Mouse (Mus musculus): ENCODE data around the gene Rln3.

Gene Rln3

DNA sequence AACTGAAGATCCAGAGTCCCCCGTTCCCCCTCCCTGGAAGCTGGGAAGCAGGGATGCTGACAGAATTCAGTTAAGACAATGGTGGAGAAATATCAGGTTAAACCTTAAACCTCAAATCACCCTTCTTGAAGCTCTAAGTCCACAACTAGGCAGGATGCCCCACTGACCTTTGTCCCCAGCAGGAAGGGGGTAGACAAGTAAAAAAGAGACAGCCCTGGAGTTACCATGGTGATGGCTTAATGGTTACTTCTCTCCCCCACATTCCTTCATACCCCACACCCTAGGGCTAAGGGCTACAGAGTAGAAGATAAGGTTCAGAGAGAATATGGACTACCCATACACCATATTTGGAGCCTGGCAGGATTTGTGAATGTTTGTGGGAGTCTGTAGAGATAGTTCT lies 21.2 kb downstream of the Rln3 start:
- Histone ChIP-seq H3K9me3 (ENCODE audit: low read length) (no peaks in the 10 kb centered on the region), H3K27me3 (ENCODE audit: insufficient read depth, low read length) (peaks cover 8% of the 10 kb centered on the region; the same call in 1 of the 2 replicates), H3K4me3 (replicated peaks; ENCODE audit: low read length) (no peak overlapping the region), H3K36me3 (ENCODE audit: insufficient read depth, low read length) (peaks cover 9% of the 10 kb centered on the region), H3K4me1 (replicated peaks; ENCODE audit: low read depth, low read length) (peaks cover 89% of the 10 kb centered on the region)
- TF ChIP-seq CTCF (conservative IDR thresholded peaks at IDR 0.05; ENCODE audit: low read length): no peak
- TF ChIP-seq NANOG (IDR thresholded peaks at IDR 0.05; ENCODE audit: borderline replicate concordance, low read length): no peak
- TF ChIP-seq POU5F1 (IDR thresholded peaks at IDR 0.05; ENCODE audit: borderline replicate concordance, low read length): no peak

DNA sequence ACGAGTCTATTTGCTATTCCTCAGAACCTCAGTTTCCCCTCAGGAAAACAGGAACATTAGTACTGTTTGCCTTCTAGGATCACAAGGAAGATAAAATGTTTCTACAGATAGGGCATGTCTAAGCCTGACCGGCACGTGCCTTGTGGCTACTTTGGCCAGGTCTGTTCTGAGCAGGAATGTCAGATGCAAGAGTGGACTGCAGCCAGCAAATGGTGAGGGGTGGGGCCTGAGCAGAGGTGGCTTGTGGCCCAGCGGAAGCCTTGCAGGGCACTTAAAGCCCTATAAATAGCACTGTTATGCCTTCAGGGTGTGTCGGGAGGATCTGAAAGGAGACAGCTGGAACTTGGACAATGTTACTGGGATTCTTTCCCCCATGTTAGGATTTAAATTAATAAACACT lies 21.7 kb downstream of the Rln3 start:
- Histone ChIP-seq H3K4me3 (replicated peaks; ENCODE audit: low read length) (no peak overlapping the region), H3K36me3 (ENCODE audit: insufficient read depth, low read length) (peaks cover 4% of the 10 kb centered on the region), H3K9me3 (ENCODE audit: low read length) (no peaks in the 10 kb centered on the region), H3K4me1 (replicated peaks; ENCODE audit: low read depth, low read length) (peaks cover 83% of the 10 kb centered on the region), H3K27me3 (ENCODE audit: insufficient read depth, low read length) (peaks cover 13% of the 10 kb centered on the region)
- TF ChIP-seq CTCF (conservative IDR thresholded peaks at IDR 0.05; ENCODE audit: low read length): no peak
- TF ChIP-seq POU5F1 (IDR thresholded peaks at IDR 0.05; ENCODE audit: borderline replicate concordance, low read length): no peak

DNA sequence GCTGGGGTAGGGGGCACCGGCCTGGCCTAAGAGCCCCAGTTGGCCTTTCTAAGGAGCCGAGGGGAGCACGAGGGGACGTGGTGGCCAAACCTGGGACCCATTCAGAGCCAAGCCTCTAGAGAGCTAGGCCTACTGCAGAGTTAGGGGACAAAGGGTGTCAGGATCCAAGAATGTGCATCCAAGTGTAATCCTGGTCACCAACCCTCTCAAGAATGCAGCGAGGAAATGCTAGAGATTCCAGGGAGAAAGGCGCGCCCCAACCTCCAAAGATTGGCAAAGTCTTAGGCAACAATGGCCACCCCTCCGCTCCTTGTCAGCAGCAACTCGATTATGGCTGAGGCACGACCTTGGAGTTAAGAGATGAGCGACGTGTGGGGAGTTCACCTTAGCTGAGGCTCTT lies 23.2 kb downstream of the Rln3 start:
- TF ChIP-seq CTCF (conservative IDR thresholded peaks at IDR 0.05; ENCODE audit: low read length) (no peak), NANOG (IDR thresholded peaks at IDR 0.05; ENCODE audit: borderline replicate concordance, low read length) (no peak), POU5F1 (IDR thresholded peaks at IDR 0.05; ENCODE audit: borderline replicate concordance, low read length) (no peak)
- H3K36me3 ChIP-seq (ENCODE audit: insufficient read depth, low read length): no peaks in the 10 kb centered on the region
- peaks cover 68% of the 10 kb centered on the region for H3K4me1 ChIP-seq (replicated peaks; ENCODE audit: low read depth, low read length)
- H3K4me3 ChIP-seq (replicated peaks; ENCODE audit: low read length): peak overlapping the region; percentile 63; the same call in 1 of the 2 replicates
- no peaks in the 10 kb centered on the region for H3K9me3 ChIP-seq (ENCODE audit: low read length)
- peaks cover 21% of the 10 kb centered on the region for H3K27me3 ChIP-seq (ENCODE audit: insufficient read depth, low read length)

DNA sequence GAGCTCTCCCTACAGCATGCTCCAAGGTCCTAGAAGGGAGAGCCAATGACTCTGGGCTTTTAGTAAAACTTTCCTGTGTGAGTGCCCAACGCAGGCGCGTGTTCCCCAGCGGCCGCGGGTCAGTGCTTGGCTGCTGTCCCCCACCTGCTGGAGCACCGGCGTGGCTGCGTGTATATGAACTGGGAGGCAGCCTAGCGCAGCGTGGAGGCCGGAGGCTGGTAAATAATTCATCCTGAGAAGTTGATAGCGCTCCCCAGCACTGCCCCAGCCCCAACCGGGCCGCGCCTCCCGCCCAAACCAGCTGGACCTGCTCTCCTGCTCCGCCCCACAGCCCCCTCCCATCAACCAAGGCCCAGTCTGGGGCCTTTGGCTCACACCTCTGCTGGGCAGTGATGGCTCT lies 23.7 kb downstream of the Rln3 start, which contains the start of gene Palm3:
TSS of gene Palm3 (plus strand) at position 376 of the 400 bp plus-strand sequence.
- Histone ChIP-seq H3K27me3 (ENCODE audit: insufficient read depth, low read length) (peaks cover 21% of the 10 kb centered on the region), H3K4me1 (replicated peaks; ENCODE audit: low read depth, low read length) (peaks cover 63% of the 10 kb centered on the region), H3K36me3 (ENCODE audit: insufficient read depth, low read length) (no peaks in the 10 kb centered on the region), H3K4me3 (replicated peaks; ENCODE audit: low read length) (peak within 1 kb of the TSS; percentile 63), H3K9me3 (ENCODE audit: low read length) (peaks cover under 1% of the 10 kb centered on the region; the same call in 1 of the 2 replicates)
- TF ChIP-seq CTCF (conservative IDR thresholded peaks at IDR 0.05; ENCODE audit: low read length): no peak
- TF ChIP-seq NANOG (IDR thresholded peaks at IDR 0.05; ENCODE audit: borderline replicate concordance, low read length): no peak
- no peak for TF ChIP-seq POU5F1 (IDR thresholded peaks at IDR 0.05; ENCODE audit: borderline replicate concordance, low read length)

DNA sequence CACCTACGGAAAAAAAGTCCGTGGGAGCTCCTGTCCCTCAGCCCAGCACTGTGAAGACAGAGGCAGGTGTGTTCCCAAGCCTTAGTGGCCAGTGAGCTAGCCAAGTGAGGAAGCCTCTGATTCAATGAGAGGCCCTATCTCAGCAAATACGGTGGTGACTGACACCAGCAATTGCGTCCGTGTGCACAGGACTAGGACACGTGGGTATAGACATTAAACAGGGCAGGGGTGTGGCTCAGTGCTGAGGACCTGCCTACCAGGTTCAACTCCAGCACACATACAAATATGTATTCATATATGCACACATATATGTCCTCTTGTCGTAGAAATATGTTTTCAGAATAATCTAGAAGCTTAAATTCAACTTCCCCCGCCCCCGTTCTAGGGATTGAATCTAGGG lies 25.1 kb downstream of the Rln3 start:
- peaks cover 21% of the 10 kb centered on the region for H3K27me3 ChIP-seq (ENCODE audit: insufficient read depth, low read length)
- peaks cover 52% of the 10 kb centered on the region for H3K4me1 ChIP-seq (replicated peaks; ENCODE audit: low read depth, low read length)
- no peak for TF ChIP-seq POU5F1 (IDR thresholded peaks at IDR 0.05; ENCODE audit: borderline replicate concordance, low read length)
- TF ChIP-seq CTCF (conservative IDR thresholded peaks at IDR 0.05; ENCODE audit: low read length): no peak
- no peak for TF ChIP-seq NANOG (IDR thresholded peaks at IDR 0.05; ENCODE audit: borderline replicate concordance, low read length)
- no peaks in the 10 kb centered on the region for H3K36me3 ChIP-seq (ENCODE audit: insufficient read depth, low read length)
- no peak overlapping the region for H3K4me3 ChIP-seq (replicated peaks; ENCODE audit: low read length)
- peaks cover 4% of the 10 kb centered on the region for H3K9me3 ChIP-seq (ENCODE audit: low read length)

DNA sequence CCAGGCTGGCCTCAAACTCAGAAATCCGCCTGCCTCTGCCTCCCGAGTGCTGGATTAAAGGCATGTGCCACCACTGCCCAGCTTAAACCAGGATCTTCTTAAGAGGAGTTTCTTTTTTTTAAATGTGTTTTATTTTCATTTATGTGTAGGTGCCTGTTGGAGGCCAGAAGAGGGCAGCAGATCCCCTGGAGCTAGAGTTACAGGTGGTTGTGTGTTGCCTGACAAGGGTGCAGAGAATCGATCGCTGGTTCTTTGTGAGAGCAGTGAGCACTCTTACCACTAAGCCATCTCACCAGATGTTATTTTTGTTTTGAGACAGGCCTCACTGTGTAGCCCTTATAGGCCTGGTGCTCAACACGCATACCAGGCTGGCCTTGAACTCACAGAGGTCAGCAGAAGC lies 29.0 kb downstream of the Rln3 start:
- Histone ChIP-seq H3K36me3 (ENCODE audit: insufficient read depth, low read length) (no peaks in the 10 kb centered on the region), H3K4me1 (replicated peaks; ENCODE audit: low read depth, low read length) (peaks cover 34% of the 10 kb centered on the region), H3K27me3 (ENCODE audit: insufficient read depth, low read length) (peaks cover 50% of the 10 kb centered on the region), H3K9me3 (ENCODE audit: low read length) (peaks cover 4% of the 10 kb centered on the region), H3K4me3 (replicated peaks; ENCODE audit: low read length) (no peak overlapping the region)
- no peak for TF ChIP-seq NANOG (IDR thresholded peaks at IDR 0.05; ENCODE audit: borderline replicate concordance, low read length)
- peak; percentile 23 for TF ChIP-seq CTCF (conservative IDR thresholded peaks at IDR 0.05; ENCODE audit: low read length)
- no peak for TF ChIP-seq POU5F1 (IDR thresholded peaks at IDR 0.05; ENCODE audit: borderline replicate concordance, low read length)

DNA sequence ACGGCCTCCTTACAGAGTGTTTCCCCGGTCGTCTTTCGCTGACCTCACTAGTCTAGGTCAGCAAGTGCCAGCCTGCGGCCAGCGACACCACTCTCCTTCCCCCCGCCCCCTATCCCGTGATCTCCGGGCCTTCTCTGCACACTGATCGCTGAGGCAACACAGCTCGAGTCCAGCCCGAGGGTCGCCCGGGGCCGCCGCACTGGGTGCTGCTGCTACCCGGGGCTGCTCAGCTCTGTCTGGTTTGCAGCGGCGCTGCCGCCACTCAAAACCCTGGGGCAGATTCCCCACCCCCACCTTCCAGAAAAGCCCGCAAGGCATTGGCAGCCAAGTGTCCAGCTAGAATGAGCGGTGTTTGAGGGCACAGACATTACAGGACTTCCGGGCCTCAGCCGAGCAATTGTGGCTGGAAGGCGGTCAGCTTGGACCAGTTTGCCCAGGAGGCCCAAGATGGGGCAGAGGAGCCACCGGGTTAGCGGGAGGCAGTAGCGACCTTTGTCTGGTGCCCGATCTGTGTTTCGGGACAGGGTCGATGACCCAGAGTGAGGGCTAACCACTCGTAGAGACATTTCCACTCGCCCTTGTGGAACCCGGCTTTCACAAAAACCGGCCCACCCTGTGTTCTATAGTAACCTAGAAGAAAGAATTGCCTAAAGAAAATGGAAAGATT lies 32.2 kb downstream of the Rln3 start:
- Histone ChIP-seq H3K36me3 (ENCODE audit: insufficient read depth, low read length) (no peaks in the 10 kb centered on the region), H3K9me3 (ENCODE audit: low read length) (peaks cover 4% of the 10 kb centered on the region), H3K4me1 (replicated peaks; ENCODE audit: low read depth, low read length) (peaks cover 47% of the 10 kb centered on the region), H3K27me3 (ENCODE audit: insufficient read depth, low read length) (peaks cover 43% of the 10 kb centered on the region), H3K4me3 (replicated peaks; ENCODE audit: low read length) (peak overlapping the region; percentile 82)
- no peak for TF ChIP-seq NANOG (IDR thresholded peaks at IDR 0.05; ENCODE audit: borderline replicate concordance, low read length)
- TF ChIP-seq CTCF (conservative IDR thresholded peaks at IDR 0.05; ENCODE audit: low read length): no peak
- no peak for TF ChIP-seq POU5F1 (IDR thresholded peaks at IDR 0.05; ENCODE audit: borderline replicate concordance, low read length)

DNA sequence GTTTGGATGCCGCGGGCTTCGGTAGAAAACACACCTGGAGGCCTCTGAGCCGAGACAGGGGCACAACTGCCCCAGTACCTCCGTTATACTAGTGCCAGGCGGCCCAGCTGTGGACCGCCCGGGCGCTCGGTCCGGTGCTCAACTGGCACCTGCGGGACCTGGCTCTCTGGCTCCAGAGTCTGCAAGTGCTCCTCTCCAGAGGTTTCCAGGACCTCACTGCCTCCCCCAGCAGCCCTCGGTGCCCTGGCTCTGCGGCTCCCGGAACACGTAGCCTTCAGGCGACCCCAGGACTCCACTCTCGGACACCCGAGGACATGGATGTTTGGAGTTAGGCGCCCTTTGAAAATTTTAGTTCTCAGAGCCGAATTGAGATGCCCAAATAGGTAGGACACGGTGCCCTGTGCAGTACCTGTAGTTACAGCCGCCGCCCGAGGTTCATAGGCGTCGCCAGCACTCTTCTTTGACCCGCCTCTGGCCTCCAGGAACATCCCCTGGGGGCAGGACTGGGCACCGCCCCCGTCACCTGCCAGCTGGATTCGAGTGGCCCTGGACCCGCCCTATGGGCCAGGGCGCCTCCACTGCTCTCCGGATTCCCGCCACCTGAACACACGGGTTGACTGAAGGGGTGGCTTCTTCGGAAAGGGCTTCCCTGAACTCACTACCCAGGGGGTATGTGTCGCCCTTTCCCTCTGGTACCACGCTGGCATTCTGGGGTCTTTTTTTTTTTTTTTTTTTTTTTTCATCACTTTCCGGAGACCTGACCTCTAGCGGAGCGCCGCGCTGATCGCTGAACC lies 32.9 kb downstream of the Rln3 start, which contains the start of gene 2210011C24Rik:
TSS of gene 2210011C24Rik (minus strand) at position 467 of the 794 bp plus-strand sequence.
- peaks cover 39% of the 10 kb centered on the region for H3K27me3 ChIP-seq (ENCODE audit: insufficient read depth, low read length)
- peak within 1 kb of the TSS; percentile 82 for H3K4me3 ChIP-seq (replicated peaks; ENCODE audit: low read length)
- H3K9me3 ChIP-seq (ENCODE audit: low read length): peaks cover 4% of the 10 kb centered on the region
- peaks cover 54% of the 10 kb centered on the region for H3K4me1 ChIP-seq (replicated peaks; ENCODE audit: low read depth, low read length)
- TF ChIP-seq POU5F1 (IDR thresholded peaks at IDR 0.05; ENCODE audit: borderline replicate concordance, low read length) (no peak), CTCF (conservative IDR thresholded peaks at IDR 0.05; ENCODE audit: low read length) (no peak), NANOG (IDR thresholded peaks at IDR 0.05; ENCODE audit: borderline replicate concordance, low read length) (no peak)
- H3K36me3 ChIP-seq (ENCODE audit: insufficient read depth, low read length): no peaks in the 10 kb centered on the region
